Mouse (Mus musculus) hindbrain, embryonic 10.5 days (tissue): Measurements from ENCODE around the gene Ccdc194. TPM values are rescaled to one million over a fixed set of nuclear protein-coding genes. Genes with fewer than 3 reads are reported as not detected.

ENCODE experiments used
- DNase-seq: peaks from one replicate; pipeline ENCODE4 v3.0.0-alpha.2; 2017; ENCODE audit warnings: low spot score
- H3K27ac ChIP-seq: fragments of 300-500 bp; sonication (generic); 2 replicates; pipeline ENCODE4 v1.5.1; 2016; ENCODE audit warnings: mild to moderate bottlenecking, moderate library complexity
- H3K27me3 ChIP-seq: fragments of 300-500 bp; sonication (generic); 2 replicates; pipeline ENCODE4 v1.6.1; 2016; ENCODE audit warnings: mild to moderate bottlenecking; ENCODE audit not compliant: poor library complexity, insufficient read depth, severe bottlenecking
- H3K36me3 ChIP-seq: fragments of 300-500 bp; sonication (generic); 2 replicates; pipeline ENCODE4 v1.6.1; 2016; ENCODE audit warnings: mild to moderate bottlenecking, moderate library complexity
- H3K4me1 ChIP-seq: fragments of 300-500 bp; sonication (generic); replicated peaks from 2 replicates; pipeline ENCODE4 v1.6.1; 2016; ENCODE audit warnings: mild to moderate bottlenecking
- H3K4me3 ChIP-seq: fragments of 300-500 bp; sonication (generic); 2 replicates; pipeline ENCODE4 v1.5.1; 2016; ENCODE audit warnings: mild to moderate bottlenecking, moderate library complexity
- H3K9me3 ChIP-seq: fragments of 300-500 bp; sonication (generic); 2 replicates; pipeline ENCODE4 v1.6.1; 2016; ENCODE audit warnings: mild to moderate bottlenecking, moderate library complexity
- WGBS: fragments of 180-500 bp; shearing (Covaris S2); methylation state at CpG from one replicate; pipeline ENCODE4 v1.1.7; 2016; 5-methylcytosine and 5-hydroxymethylcytosine counted together
- polyA plus RNA-seq: library from polyadenylated mRNA; unstranded; fragments of >200 nt; fragmentation: Nextera tagmentation; extraction: Ambion mirVana; gene quantifications from 2 replicates; pipeline ENCODE4 v1.2.1, GENCODE M21; 2016

The Ccdc194 gene
- polyA plus RNA-seq, 1 experiment from 2014 or later = 0.51 TPM

DNA sequence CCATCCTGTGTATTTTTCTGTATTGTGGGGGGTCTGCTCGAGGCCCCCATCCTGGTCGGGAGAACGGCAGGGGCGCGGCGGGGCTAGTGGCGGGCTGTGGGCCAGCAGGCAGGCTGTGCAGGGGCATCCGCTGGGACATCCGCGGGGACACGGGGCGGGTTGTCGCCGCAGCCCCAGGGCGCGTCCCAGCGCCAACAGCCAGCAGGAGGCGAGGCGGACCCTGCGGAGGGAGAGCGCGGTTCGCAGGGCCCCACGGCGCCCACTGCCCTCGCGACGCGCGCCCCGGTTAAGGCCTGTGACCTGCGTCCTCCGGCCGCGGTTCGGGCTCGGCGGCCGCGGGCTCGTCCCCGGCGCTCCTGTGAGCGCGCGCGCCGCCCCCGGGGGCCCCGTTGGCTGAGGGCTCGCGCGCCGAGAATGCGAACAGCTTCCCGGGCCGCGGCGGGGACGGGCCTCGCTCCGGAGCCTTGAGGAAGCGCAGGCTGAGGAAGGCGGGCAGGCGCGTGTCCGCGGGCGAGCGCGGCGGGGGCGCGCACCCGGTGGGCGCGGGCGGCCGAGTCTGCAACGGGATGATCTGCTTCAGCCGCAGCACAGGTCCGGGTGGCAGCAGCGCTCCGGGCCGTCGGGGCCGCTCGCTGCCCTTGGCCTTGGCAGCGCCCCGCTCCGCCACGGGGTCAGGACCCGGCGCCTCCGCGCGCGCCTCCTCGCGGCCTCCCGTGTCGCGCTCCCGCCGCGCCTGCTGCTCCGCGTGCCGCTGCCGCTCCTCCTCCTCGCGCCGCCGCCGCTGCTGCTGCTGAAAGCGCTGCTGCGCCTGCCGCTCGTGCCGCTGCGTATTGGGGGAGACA, 49.2 kb downstream of the Ccdc194 start:
- peaks cover 33% of the 10 kb centered on the region for H3K27me3 ChIP-seq
- under 1% methylated on average over 120 of the region's 121 CpGs for WGBS
- H3K4me3 ChIP-seq = peak overlapping the region; percentile 65
- no peaks in the 10 kb centered on the region for H3K9me3 ChIP-seq
- peak; percentile 78 for DNase-seq
- peaks cover 46% of the 10 kb centered on the region for H3K4me1 ChIP-seq
- peaks cover 80% of the 10 kb centered on the region for H3K36me3 ChIP-seq
- peak overlapping the region; percentile 89 for H3K27ac ChIP-seq

DNA sequence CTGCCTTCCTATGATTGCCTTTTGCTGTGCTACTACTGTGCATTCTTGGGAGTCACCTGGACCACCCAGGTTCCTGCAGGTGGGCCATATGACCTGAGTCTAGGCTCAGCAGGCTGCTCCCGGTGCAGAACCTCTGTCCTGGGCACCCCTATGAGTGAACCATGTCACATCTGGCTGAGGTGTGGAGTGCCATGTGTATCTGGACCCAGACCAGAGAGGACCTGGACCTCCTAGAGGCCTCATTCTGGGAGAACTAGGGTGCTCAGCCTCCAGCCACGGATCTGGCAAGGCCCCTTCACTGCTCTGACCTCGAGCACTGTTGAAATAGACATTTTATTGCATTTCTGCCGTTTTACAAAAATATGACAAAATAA, 49.8 kb downstream of the Ccdc194 start:
- peak overlapping the region; percentile 89 for H3K27ac ChIP-seq
- H3K36me3 ChIP-seq = peaks cover 80% of the 10 kb centered on the region
- H3K4me1 ChIP-seq = peaks cover 42% of the 10 kb centered on the region
- H3K9me3 ChIP-seq = no peaks in the 10 kb centered on the region
- peak overlapping the region; percentile 65 for H3K4me3 ChIP-seq
- WGBS = 34% methylated on average over 4 of the region's 4 CpGs
- peaks cover 26% of the 10 kb centered on the region for H3K27me3 ChIP-seq
- DNase-seq = no peak

DNA sequence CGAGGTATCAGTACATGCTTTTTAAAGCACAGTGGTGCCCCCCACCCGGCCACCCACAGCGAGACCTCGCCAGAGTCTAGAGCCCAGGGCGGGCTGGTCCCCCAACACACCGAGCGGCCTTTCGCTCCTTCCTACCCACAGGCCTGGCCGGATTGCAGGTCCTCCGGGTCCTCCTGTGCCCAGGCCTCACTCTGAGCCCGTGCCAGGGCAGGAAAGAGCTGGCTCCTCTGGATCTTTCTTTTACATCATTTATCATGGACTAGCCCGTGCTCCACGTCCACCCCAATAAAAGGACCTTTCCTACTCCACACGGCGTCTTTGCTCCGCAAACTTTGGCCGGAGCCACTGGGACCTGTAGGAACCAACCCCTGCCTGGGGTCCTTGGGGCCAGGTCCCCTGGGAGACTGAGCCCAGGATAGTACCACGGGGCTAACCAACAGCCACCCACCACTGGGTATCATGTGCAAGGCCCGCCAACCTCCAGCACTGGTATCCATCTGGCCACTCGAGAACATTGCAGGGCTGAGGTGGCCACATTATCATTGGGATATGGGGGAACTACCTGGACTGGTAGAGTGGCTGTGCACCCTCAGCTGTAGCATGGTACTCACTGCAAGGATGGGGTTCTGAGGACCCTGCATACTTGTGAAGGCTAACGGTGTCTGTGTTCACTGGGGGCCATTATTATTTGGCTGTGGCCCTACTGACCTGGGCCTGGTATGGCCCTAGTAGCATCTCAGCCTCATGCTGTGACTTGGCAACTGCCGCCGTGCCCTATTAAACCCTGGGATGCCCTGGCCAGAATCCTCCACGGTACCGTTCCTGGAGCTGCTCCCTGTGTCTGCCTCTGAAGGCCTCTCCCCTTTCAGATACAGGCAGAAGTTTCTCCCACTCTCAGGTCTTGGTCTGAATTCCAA, 50.5 kb downstream of the Ccdc194 start:
- H3K9me3 ChIP-seq = no peaks in the 10 kb centered on the region
- H3K36me3 ChIP-seq = peaks cover 78% of the 10 kb centered on the region
- H3K27me3 ChIP-seq = peaks cover 22% of the 10 kb centered on the region
- H3K27ac ChIP-seq = peak overlapping the region; percentile 89; the same call in 1 of the 2 replicates
- peaks cover 45% of the 10 kb centered on the region for H3K4me1 ChIP-seq
- peak overlapping the region; percentile 65 for H3K4me3 ChIP-seq
- no peak for DNase-seq
- 88% methylated on average over 25 of the region's 25 CpGs for WGBS

DNA sequence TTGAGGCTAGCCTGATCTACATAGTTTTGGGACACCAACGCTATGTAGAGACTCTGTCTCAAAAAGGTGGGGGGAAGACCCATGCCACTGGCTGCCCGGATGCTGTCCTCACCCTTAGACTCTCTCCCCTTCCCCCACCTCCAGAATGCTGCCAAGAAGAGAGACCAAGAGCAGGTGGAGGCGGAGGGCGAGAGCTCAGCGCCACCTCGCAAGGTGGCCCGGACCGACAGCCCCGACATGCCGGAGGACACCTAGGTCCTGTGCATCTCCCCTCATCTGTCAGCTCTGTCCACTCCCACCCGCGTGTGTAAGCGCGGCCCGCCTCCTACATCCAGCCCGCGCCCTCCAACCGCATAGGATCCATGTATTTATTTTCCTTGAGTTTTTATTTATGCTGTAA, 51.2 kb downstream of the Ccdc194 start:
- WGBS = 95% methylated on average over 18 of the region's 18 CpGs

DNA sequence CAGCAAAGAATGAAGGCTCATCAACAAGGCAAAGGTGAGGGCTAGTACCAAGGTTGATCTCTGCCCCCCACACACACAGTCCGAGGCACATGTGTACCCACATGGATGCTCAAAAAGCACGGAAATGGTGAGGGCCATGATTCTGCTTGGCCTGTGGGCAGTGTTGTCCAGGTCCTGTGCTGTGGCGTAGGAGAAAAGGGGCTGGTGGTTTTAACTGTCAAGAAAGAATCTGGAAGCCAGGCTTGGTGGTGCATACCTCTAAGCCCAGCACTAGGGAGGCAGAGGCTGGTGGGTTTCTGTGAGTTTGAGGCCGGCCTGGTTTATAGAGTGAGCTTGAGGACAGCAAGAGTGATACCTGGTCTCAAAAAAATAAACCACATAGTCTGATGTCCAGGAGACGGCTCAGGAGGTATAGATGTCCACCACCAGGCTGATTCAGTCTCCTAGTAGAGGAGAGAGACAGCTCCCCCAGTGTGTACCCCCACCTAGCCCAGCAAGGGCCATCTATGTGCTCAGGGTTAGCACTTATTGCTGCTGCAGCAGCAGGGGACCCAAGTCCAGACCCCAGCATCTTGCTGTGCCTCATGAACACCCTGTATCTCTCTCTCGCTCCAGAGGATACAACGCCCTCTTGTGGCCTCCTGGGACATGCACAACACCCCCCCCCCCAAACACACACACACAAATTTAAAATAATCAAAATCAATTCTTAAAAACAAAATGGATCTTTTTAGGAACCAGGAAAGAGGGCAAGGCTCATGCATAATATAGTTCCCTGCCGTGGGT, 52.7 kb downstream of the Ccdc194 start:
- DNase-seq = no peak
- Histone ChIP-seq H3K4me1 (peaks cover 52% of the 10 kb centered on the region), H3K27ac (no peak overlapping the region), H3K4me3 (no peak overlapping the region), H3K9me3 (no peaks in the 10 kb centered on the region), H3K36me3 (peaks cover 58% of the 10 kb centered on the region), H3K27me3 (peaks cover 6% of the 10 kb centered on the region; the same call in 1 of the 2 replicates)
- 82% methylated on average over 8 of the region's 8 CpGs for WGBS

More for the DNA sequence above, 51.2 kb downstream of the Ccdc194 start:
- no peak for DNase-seq
- Histone ChIP-seq H3K4me1 (peaks cover 51% of the 10 kb centered on the region), H3K4me3 (no peak overlapping the region), H3K27me3 (peaks cover 20% of the 10 kb centered on the region), H3K9me3 (no peaks in the 10 kb centered on the region), H3K36me3 (peaks cover 71% of the 10 kb centered on the region), H3K27ac (no peak overlapping the region)

DNA sequence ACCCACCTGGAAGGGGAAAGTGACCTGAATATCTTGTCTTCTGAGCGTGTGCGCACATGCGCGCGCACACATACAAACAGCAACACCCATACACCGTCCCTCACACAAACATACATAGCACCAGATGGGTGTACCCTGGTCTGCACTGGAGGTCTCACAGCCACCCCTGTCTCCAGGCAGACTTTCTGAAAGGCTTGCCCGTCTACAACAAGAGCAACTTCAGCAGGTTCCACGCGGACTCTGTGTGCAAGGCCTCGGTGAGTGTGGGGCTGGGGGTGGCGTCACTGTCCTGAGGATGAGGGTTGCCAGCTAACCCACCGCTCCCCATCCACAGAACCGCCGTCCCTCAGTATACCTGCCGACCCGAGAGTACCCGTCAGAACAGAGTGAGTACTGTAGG, 53.6 kb downstream of the Ccdc194 start:
- peaks cover 62% of the 10 kb centered on the region for H3K36me3 ChIP-seq
- DNase-seq = no peak
- no peaks in the 10 kb centered on the region for H3K9me3 ChIP-seq
- no peaks in the 10 kb centered on the region for H3K27me3 ChIP-seq
- no peak overlapping the region for H3K4me3 ChIP-seq
- H3K4me1 ChIP-seq = peaks cover 43% of the 10 kb centered on the region
- 94% methylated on average over 17 of the region's 17 CpGs for WGBS
- no peak overlapping the region for H3K27ac ChIP-seq

DNA sequence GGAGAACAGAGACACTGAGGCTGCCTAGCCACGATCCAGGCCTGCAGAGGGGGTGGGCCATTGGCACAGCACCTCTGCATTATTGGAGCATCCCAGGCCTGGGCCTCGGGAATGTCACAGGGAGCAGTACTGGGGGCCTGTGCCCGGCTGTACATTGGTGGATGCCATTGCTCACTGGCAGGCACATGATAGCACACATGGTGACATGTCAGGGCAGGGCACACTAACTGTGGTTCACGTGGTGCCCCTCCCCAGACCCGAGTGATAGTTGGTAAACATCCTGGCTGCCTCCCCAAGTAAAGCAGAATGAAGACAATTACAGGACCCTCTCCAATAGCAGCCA, 54.6 kb downstream of the Ccdc194 start:
- no peaks in the 10 kb centered on the region for H3K9me3 ChIP-seq
- peak overlapping the region; percentile 96; the same call in 1 of the 2 replicates for H3K4me3 ChIP-seq
- peaks cover 35% of the 10 kb centered on the region for H3K4me1 ChIP-seq
- no peaks in the 10 kb centered on the region for H3K27me3 ChIP-seq
- DNase-seq = no peak
- WGBS = 83% methylated on average over 5 of the region's 5 CpGs
- H3K36me3 ChIP-seq = peaks cover 69% of the 10 kb centered on the region
- H3K27ac ChIP-seq = no peak overlapping the region

DNA sequence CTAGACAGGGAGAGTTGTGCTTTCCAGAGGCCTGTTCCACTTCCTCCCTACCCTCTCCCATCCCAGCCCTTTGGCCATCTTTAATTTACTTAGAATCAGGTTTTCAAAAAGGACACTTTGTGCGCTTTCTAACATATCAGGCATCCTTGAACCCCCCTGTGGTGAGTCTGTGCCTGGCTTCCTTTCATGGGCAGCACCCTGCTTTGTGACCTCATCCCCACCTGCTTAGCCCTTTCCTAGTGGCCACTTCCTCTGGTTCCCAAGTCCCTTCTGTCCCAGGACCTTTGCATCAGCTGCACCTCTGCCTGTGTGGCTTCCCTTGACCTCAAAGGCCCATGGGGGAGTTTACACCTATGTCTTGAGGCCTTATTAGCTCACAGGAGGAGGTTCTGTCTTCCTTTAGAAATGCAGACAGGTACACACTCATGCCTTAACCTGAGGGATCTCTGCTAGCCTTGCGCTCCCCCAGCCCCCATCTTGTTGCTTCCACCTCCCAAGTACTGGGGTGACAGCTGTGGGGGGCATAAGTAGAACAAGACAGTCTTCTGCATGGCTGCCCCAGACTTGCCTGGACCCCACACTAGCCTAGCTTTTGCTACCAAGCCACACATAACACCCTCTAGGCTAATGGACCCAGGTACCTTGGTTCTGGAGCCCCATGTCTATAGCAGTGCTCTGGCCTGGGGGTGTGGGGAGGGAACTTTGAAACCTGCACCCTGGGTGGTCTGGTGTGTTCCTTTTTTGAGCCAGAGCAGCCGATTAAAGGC, 55.2 kb downstream of the Ccdc194 start:
- DNase-seq = no peak
- Histone ChIP-seq H3K4me1 (peaks cover 35% of the 10 kb centered on the region), H3K36me3 (peaks cover 65% of the 10 kb centered on the region), H3K27me3 (no peaks in the 10 kb centered on the region), H3K9me3 (no peaks in the 10 kb centered on the region), H3K4me3 (peak overlapping the region; percentile 96), H3K27ac (no peak overlapping the region)
- 89% methylated on average over 3 of the region's 3 CpGs for WGBS

Other genes starting within 250 kb of the Ccdc194 start
- gene Use1, start 158.9 kb downstream of the Ccdc194 start, polyA plus RNA-seq = 74.4 and 84.6 TPM in 2 replicates
- 7.5 and 8.1 TPM in 2 replicates for gene Ocel1, start 154.4 kb downstream of the Ccdc194 start, polyA plus RNA-seq
- gene Nr2f6, start 143.8 kb downstream of the Ccdc194 start, polyA plus RNA-seq = 125 and 139 TPM in 2 replicates
- gene Ushbp1, start 129.9 kb downstream of the Ccdc194 start, polyA plus RNA-seq = 5.8 and 7.2 TPM in 2 replicates
- gene Babam1, start 128.8 kb downstream of the Ccdc194 start, polyA plus RNA-seq = 112 and 121 TPM in 2 replicates
- 35.2 and 56.1 TPM in 2 replicates for gene Ankle1, start 119.7 kb downstream of the Ccdc194 start, polyA plus RNA-seq
- gene Abhd8, start 62.1 kb downstream of the Ccdc194 start, polyA plus RNA-seq = 76.3 and 88.4 TPM in 2 replicates
- gene Mrpl34, start 60.8 kb downstream of the Ccdc194 start, polyA plus RNA-seq = 221 and 249 TPM in 2 replicates
- gene Dda1, start 56.5 kb downstream of the Ccdc194 start, polyA plus RNA-seq = 147 and 169 TPM in 2 replicates
- gene Ano8, start 39.7 kb downstream of the Ccdc194 start, polyA plus RNA-seq = 3.3 and 6.8 TPM in 2 replicates
- gene Gtpbp3, start 37.6 kb downstream of the Ccdc194 start, polyA plus RNA-seq = 18.2 and 22.5 TPM in 2 replicates
- gene Plvap, start 14.0 kb downstream of the Ccdc194 start, polyA plus RNA-seq = 50.2 and 52.7 TPM in 2 replicates
- 8.9 and 9.6 TPM in 2 replicates for gene Bst2, start 11.7 kb upstream of the Ccdc194 start, polyA plus RNA-seq
- gene Mvb12a, start 17.2 kb upstream of the Ccdc194 start, polyA plus RNA-seq = 68.7 and 71.6 TPM in 2 replicates
- gene Tmem221, start 33.2 kb upstream of the Ccdc194 start, polyA plus RNA-seq = 0.18 and 0.26 TPM in 2 replicates
- gene Nxnl1, start 40.9 kb upstream of the Ccdc194 start, polyA plus RNA-seq = not detected in 2 replicates
- gene Slc27a1, start 43.2 kb upstream of the Ccdc194 start, polyA plus RNA-seq = 24.1 and 28.9 TPM in 2 replicates
- 254 and 268 TPM in 2 replicates for gene Pgls, start 66.5 kb upstream of the Ccdc194 start, polyA plus RNA-seq
- 5.0 and 5.3 TPM in 2 replicates for gene Fam129c, start 71.9 kb upstream of the Ccdc194 start, polyA plus RNA-seq
- gene Colgalt1, start 85.3 kb upstream of the Ccdc194 start, polyA plus RNA-seq = 55.3 and 58.5 TPM in 2 replicates
- 4.4 and 8.4 TPM in 2 replicates for gene Unc13a, start 146.0 kb upstream of the Ccdc194 start, polyA plus RNA-seq
- gene Jak3, start 150.6 kb upstream of the Ccdc194 start, polyA plus RNA-seq = 3.2 and 3.6 TPM in 2 replicates
- gene Insl3, start 163.5 kb upstream of the Ccdc194 start, polyA plus RNA-seq = 0.37 and 0.58 TPM in 2 replicates
- 0.64 and 1.0 TPM in 2 replicates for gene B3gnt3, start 176.1 kb upstream of the Ccdc194 start, polyA plus RNA-seq
- 16.7 and 26.9 TPM in 2 replicates for gene Fcho1, start 200.0 kb upstream of the Ccdc194 start, polyA plus RNA-seq